Mouse (Mus musculus): Measurements from ENCODE around the gene Kiss1r.

The Kiss1r gene

GRCm38 (mm10) chr10:79897316-79898245 lies 19.2 kb upstream of the Kiss1r start:
- no peak for DNase-seq (ENCODE audit: low spot score)

- no peak for DNase-seq (ENCODE audit: low spot score)
Measured at GRCm38 (mm10) chr10:79900951-79901410, 15.8 kb upstream of the Kiss1r start.

DNA sequence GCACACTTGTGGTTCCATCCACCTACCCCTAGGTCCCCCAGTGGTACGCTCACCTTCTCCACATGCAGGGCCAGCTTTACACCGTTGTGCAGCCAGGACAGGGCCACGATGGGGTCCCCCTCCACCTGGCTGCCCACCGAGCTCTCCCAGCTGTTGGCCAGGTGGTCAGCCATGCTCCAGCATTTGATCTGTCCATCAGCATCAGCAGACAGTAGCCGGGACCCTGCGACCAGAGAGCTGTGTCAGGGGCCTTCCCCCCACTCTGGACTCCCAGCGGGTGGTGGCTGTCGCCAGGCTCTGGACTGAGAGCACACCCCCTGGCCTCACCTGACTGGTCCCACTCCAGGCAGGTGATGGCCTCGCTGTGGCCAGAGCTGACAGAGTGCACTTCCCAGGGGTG lies 10.1 kb upstream of the Kiss1r start:
- no peak for DNase-seq (ENCODE audit: low spot score)

DNA sequence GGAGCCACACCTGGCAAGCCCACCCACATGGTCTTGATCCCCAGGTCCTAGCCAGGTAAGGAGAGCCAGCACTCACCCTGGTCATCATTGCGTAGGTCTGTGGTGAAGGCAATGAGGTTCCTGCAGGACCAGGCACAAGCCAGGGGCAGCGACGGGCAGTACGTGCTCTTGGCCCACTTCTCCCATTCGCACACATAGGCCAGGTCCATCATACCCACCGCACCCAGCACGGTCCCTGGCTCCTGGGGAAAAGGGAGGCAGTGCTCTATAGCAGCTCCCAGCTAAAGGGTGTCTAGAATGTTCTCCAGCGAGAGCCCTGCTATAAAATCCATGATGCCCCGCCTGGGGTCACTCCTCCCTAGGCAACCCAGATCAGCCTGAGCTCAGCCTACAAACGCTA lies 9.4 kb upstream of the Kiss1r start:
- no peak for DNase-seq (ENCODE audit: low spot score)

DNA sequence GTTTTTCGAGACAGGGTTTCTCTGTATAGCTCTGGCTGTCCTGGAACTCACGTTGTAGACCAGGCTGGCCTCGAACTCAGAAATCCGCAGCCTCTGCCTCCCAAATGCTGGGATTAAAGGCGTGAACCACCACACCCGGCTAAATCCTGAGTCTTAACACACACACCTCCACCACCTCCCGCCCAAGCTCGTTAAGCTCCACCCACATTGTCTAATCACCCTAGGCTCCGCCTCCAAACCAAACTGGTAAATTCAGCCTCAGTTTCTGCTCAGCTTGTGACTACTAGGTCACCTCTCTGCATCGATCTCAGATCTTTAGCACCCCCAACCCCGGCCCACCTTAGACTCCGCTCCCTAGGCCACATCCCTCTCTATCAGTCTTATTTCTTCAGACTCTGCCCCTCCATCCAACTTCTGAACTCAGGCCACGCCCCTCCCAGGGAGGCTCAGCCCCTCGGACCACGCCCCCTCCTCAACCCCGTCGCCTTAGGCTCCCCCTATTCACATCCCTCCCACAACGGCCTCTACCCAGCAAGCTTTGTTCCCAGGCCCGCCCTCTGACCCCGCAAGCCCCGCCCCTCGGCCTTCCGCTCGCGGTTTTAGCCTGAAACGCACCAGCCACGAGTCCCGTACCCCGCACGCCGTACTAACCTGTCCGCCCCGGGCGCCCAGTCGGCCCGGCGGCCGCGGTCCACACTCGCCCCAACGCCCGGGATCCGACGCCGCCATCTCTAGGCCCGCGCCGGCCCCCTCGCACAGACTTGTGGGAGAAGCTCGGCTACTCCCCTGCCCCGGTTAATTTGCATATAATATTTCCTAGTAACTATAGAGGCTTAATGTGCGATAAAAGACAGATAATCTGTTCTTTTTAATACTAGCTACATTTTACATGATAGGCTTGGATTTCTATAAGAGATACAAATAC lies 8.3 kb upstream of the Kiss1r start, which contains the start of gene Med16:
Gene Med16, minus strand, starts transcription at position 757 of the 925 bp plus-strand sequence.
- DNase-seq (ENCODE audit: low spot score): peak; percentile 98

DNA sequence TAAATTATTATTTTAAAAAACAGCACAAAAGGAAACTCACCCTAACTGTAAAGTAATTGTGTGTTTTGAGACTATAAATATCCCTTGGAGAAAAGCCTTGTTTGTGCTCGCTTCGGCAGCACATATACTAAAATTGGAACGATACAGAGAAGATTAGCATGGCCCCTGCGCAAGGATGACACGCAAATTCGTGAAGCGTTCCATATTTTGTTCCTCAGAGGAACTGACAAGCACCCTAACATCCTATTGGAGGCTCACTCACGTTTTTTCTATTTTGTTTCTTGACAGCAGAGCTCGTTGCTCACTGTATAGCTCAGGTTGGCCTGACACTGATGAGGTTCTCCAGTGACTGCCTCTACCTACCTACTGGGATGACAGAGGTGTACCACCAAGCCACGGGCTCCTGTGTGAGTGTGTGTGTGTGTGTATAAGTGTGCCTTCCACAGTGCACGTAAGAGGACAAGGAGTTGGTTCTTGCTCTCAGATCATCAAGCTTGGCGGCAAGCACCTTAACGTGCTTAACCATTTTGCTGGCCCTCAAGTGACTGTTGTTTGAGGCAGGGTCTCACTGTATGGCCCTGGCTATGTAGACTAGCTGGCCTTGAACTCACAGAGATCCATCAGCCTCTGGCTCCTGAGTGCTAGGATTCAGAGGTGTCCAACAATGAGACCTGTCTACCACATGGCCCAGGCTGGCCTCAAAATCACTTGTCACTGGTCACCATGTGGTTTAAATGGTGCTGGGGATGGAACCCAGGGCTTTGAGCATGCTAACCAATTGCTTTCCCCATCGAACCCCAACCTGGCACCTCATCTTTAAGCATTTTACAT lies 7.5 kb upstream of the Kiss1r start:
- peak; percentile 48 for DNase-seq (ENCODE audit: low spot score)

- no peak for DNase-seq (ENCODE audit: low spot score)
Measured at GRCm38 (mm10) chr10:79910556-79910955, 6.2 kb upstream of the Kiss1r start, which contains the start of gene Gm26602. Gene Gm26602 (plus strand): TSS chr10:79910856.

GRCm38 (mm10) chr10:79912412-79912811 lies 4.4 kb upstream of the Kiss1r start:
- DNase-seq (ENCODE audit: low spot score): no peak

DNA sequence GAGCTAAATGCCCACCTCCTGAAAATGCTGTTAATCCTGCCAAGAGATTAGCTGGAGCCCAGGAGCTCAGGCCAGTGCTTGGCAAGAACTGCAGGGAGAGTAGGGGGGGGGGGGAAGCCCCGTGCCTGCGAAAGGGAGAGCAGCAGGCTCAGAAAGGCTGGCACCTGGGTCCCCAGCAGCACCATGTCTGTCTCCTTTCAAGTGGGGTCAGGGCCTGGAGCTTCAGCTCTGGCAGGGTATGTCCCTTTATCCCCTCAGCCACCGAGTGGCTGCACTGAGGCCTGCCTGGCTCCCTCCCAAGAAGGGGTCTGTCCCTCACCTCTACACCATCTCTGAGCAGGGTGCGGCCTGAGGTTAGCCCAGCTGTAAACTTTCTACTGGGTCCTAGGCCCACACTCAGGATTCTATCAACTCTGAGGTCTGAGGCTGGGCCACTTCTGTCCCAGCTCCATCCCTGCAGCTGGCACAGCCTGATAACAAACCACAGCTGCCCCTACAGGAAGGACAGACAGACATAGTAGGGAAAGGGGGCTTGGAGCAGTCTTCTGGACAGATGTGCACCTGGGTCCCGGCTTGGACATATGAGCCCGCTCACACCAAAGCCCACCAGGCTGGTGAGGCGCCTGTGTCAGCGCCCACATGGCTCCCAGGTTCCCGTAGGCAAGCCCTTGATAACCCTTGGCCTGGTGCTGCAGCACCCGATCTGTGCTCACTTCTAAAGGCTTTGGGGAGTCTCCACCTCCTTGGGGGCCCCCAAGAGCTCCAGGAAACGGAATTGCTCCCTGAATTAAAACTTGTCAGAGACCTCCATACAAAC lies 2.4 kb upstream of the Kiss1r start:
- no peak for DNase-seq (ENCODE audit: low spot score)

DNA sequence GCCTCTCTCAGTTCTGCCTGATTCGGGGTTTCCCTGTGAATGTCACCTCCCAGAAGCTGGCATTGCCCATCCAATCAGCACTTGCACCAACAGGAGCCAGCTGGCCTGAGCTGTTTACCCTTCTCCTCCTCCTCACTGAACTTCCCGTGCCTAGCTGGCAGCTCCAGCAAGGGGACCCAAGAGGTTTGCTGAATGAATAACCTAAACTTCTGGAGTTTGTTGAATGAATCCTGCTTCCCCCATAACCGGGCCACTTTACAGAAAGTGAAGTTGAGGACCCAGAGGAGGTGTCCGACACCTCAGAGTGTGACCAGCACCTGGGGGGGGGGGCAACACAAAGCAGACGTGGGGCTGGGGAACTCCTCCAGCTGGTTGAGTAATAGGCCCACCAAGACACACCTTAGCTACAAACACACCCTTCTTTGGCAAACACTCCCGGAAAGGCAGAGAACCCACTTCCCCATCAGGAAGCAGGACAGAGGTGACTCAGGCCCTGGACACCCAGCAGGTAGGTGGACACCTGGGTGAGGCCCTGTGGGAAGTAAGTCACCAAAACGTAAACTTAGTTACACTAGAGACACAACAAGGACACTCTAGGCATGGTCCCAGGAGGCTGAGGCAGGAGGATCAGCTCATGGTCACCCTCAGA lies 1.7 kb upstream of the Kiss1r start:
- no peak for DNase-seq (ENCODE audit: low spot score)

GRCm38 (mm10) chr10:79916081-79916480 lies 690 bp upstream of the Kiss1r start:
- DNase-seq (ENCODE audit: low spot score): no peak

DNA sequence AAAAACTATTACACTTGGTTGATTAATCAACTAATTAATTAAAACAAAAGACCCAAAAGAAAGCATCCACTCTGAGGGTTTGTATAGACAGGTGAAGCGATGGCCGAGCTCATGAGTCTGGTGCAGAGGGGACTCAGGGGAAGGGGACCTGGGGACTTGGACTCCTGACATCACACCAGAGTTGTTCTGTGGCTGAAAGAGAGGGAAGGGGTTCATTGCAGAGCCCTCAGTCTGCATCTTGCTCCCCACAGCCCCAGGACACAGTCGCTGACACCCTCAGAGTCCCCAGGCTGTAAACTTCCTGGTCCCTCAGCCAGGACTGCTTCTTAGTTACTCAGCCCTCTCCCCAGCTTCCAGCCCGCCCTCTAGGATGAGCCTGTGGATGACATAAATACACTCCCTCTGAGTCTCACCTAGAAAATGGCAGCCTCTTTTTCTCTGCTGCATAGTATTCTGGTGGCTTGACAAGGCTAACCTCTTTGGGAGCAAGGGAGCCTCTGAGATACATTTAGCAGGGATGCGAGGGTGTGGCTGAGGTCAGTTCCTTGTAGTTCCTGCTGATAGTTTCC lies 845 bp downstream of the Kiss1r start:
- no peak for DNase-seq (ENCODE audit: low spot score)

GRCm38 (mm10) chr10:79918231-79919078 lies 1.7 kb downstream of the Kiss1r start:
- DNase-seq (ENCODE audit: low spot score): no peak

GRCm38 (mm10) chr10:79919251-79919849 lies 2.6 kb downstream of the Kiss1r start:
- no peak for DNase-seq (ENCODE audit: low spot score)

DNA sequence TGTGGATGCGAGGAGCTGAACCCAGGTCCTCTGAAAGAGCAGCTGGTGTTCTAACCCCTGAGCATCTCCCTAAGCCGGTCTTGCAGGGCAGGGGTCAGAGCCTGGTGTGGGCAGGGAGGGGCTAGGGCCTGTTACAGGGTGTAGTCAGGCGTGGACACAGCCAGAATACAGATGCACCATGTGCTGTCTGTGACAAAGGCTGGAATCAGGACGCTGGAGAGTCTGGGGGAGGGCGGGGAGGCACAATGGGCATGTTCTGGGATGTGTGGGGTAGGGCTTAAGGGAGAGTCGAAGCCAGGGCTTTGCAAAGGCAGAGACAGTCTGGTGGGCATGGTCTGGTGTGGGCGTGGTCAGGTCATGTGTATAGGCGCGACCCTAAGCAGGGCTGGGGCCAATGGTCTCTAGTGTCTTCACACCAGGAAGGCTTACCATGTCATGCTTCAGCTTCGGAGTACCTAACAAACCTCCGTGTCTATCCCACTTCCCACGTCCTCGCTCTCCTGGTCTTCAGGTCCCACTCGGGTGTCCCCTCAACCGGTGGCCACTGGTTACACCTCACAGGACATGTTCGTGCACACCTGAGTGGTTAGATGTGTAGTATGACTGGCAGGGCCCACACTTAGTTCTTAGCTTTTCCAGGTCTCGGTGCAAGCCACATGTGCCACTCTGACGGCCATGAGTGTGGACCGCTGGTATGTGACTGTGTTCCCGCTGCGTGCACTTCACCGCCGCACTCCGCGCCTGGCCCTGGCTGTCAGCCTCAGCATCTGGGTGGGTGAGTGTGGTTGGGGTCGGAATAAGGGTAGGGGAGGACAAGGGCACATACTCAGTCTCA lies 3.5 kb downstream of the Kiss1r start:
- no peak for DNase-seq (ENCODE audit: low spot score)

DNA sequence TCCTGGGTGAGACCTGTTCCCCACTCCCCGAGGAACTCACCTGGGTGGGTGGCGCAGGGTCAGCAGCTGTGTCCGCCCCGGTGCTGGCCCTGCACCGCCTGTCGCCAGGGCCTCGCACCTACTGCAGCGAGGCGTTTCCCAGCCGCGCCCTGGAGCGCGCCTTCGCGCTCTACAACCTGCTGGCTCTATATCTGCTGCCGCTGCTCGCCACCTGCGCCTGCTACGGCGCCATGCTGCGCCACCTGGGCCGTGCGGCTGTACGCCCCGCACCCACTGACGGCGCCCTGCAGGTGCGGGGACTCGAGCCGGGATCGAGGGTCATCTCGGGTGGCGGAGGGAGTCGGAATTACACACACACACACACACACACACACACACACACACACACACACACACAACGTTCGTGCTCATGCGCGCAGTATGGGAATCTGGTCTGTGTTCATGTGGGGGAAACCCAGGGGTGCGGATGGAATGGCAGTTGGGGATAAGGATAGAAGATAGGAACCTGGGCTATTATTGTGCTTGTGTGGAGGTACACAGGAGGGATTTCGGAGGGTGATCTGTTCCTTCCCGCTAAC lies 4.3 kb downstream of the Kiss1r start, which contains the start of gene R3hdm4:
Gene R3hdm4, minus strand, starts transcription at position 251 of the 578 bp plus-strand sequence.
- no peak for DNase-seq (ENCODE audit: low spot score)

DNA sequence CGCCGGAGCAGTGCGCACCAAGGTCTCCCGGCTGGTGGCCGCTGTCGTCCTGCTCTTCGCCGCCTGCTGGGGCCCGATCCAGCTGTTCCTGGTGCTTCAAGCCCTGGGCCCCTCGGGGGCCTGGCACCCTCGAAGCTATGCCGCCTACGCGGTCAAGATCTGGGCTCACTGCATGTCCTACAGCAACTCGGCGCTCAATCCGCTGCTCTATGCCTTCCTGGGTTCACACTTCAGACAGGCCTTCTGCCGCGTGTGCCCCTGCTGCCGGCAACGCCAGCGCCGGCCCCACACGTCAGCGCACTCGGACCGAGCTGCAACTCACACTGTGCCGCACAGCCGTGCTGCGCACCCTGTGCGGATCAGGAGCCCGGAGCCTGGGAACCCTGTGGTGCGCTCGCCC lies 4.8 kb downstream of the Kiss1r start:
- DNase-seq (ENCODE audit: low spot score): no peak

Data from testis, postnatal 14 days (tissue).